Mouse (Mus musculus) CD4-positive, CD25-positive, alpha-beta regulatory T cell, adult 2 months (primary cell): ENCODE measurements around the gene Vmn1r10.
A peak's percentile ranks its signal among the peaks of the same experiment; 100 is the strongest.

Experiments
- DNase-seq: peaks from one replicate; pipeline ENCODE4 v3.0.0-alpha.2; 2012; ENCODE audit warnings: low read depth, low spot score

Gene Vmn1r10

GRCm38 (mm10) chr6:57109154-57109553, at the start of gene Vmn1r10:
Gene Vmn1r10, plus strand, starts transcription at chr6:57109454.
- no peak for DNase-seq

DNA sequence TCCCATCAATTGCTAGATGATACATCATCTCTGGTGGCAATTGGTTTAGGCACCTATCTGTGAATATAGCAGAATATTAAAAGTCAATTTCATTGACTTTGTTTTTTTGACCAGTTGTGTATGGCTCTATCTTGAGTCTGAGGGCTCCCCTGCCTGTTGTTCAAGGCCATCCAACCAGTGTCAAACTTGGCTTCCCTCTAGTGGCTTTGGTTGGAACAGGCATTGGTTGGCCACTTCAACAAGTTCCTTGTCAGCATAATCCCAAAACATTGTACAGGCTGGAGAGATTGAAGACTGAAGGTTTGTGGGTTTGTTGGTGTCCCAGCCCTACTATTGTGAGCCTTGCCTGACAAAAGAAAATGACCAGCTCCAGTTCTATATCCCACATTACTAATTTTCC, 45.5 kb upstream of the Vmn1r10 start:
- DNase-seq: peak; percentile 8

GRCm38 (mm10) chr6:57066487-57066886, 42.8 kb upstream of the Vmn1r10 start, which contains the start of gene Vmn1r9:
Gene Vmn1r9, plus strand, starts transcription at chr6:57066787.
- DNase-seq: no peak

GRCm38 (mm10) chr6:57106358-57106757, 2.9 kb upstream of the Vmn1r10 start:
- DNase-seq: peak; percentile 8

GRCm38 (mm10) chr6:57133155-57133554, 23.9 kb downstream of the Vmn1r10 start, which contains the start of gene Vmn1r11:
Gene Vmn1r11, plus strand, starts transcription at chr6:57133455.
- no peak for DNase-seq

- no peak for DNase-seq
Observed at GRCm38 (mm10) chr6:57156619-57157018, 47.4 kb downstream of the Vmn1r10 start, which contains the start of gene Vmn1r12. Gene Vmn1r12, plus strand, starts transcription at chr6:57156919.
